Mouse (Mus musculus) kidney, adult 2 months (tissue): ENCODE measurements around the gene Rasal2. TPM values are rescaled to one million over a fixed set of nuclear protein-coding genes. Genes with fewer than 3 reads are reported as not detected.
A peak's percentile ranks its signal among the peaks of the same experiment; 100 is the strongest.

Source experiments
- DNase-seq: peaks from one replicate; pipeline ENCODE4 v3.0.0; 2021
- H3K27ac ChIP-seq: fragments of 200-500 bp; 2 replicates; pipeline ENCODE4 v1.5.1; 2012; ENCODE audit warnings: low read depth, low read length, control low read depth, inconsistent platforms; ENCODE audit not compliant: insufficient read depth
- H3K27me3 ChIP-seq: fragments of 200-500 bp; replicated peaks from 2 replicates; pipeline ENCODE4 v1.6.1; 2012; ENCODE audit warnings: mild to moderate bottlenecking, moderate library complexity, low read length, inconsistent platforms; ENCODE audit not compliant: control insufficient read depth, insufficient read depth
- H3K36me3 ChIP-seq: fragments of 200-500 bp; 2 replicates; pipeline ENCODE4 v1.6.1; 2012; ENCODE audit warnings: mild to moderate bottlenecking, moderate library complexity, low read length, inconsistent platforms; ENCODE audit not compliant: control insufficient read depth, insufficient read depth
- H3K4me1 ChIP-seq: fragments of 200-500 bp; 2 replicates; pipeline ENCODE4 v1.6.1; 2011; ENCODE audit warnings: low read length; ENCODE audit not compliant: control insufficient read depth, insufficient read depth
- H3K4me3 ChIP-seq: fragments of 200-500 bp; 2 replicates; pipeline ENCODE4 v1.5.1; 2011; ENCODE audit warnings: mild to moderate bottlenecking, low read depth, low read length, control low read depth; ENCODE audit not compliant: insufficient read depth
- CTCF ChIP-seq: fragments of 200-500 bp; conservative IDR thresholded peaks from 2 replicates; pipeline ENCODE4 v1.5.1; 2011; ENCODE audit warnings: low read depth, mild to moderate bottlenecking, control low read depth, low read length, moderate library complexity, mixed read lengths; ENCODE audit not compliant: insufficient read depth, insufficient read length
- POLR2A ChIP-seq: fragments of 200-500 bp; IDR thresholded peaks from one replicate; pipeline ENCODE4 v1.6.1; 2011; ENCODE audit warnings: low read depth, low read length, control low read depth
- WGBS: fragments of 180-500 bp; shearing (Covaris S2); methylation state at CpG from one replicate; pipeline ENCODE4 v1.1.7; 2018; 5-methylcytosine and 5-hydroxymethylcytosine counted together
- polyA plus RNA-seq: library from polyadenylated mRNA; depleted of rRNA; stranded (reverse); fragments of >200 nt; gene quantifications from 2 replicates; pipeline ENCODE4 v1.2.3, GENCODE M21; 2012

Gene Rasal2
- polyA plus RNA-seq, 1 experiment = 3.4 TPM

DNA sequence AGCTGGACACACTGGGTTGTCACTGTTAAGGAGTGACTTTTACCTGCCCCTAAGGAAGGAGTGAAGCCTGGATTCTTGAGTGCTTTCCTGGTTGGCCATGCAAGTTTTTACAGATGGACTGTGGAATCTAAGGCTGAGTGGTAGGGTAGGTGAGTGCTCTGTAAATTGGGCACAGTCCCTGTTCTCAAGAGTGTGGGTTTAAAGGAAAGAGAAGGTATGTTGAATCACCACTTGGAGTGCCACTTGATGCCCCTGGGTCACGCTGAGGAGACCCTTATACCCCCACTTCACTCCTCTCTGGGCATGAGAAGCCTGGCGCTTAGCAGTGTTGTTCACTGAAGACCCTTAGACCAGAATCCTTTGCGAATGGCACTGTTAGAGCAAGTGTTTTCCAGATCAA is 295.0 kb downstream of the Rasal2 start:
- Histone ChIP-seq H3K4me1 (no peaks in the 10 kb centered on the region), H3K4me3 (no peak overlapping the region), H3K27ac (no peak overlapping the region), H3K36me3 (no peaks in the 10 kb centered on the region), H3K27me3 (no peaks in the 10 kb centered on the region)
- no peak for DNase-seq
- 94% methylated on average over 3 of the region's 3 CpGs for WGBS
- TF ChIP-seq CTCF (no peak), POLR2A (no peak)

- Histone ChIP-seq H3K27ac (no peak overlapping the region), H3K27me3 (no peaks in the 10 kb centered on the region), H3K36me3 (no peaks in the 10 kb centered on the region), H3K4me1 (no peaks in the 10 kb centered on the region), H3K4me3 (no peak overlapping the region)
- TF ChIP-seq POLR2A = no peak
- TF ChIP-seq CTCF = no peak
- 84% methylated on average over 2 of the region's 2 CpGs for WGBS
- no peak for DNase-seq
Observed at GRCm38 (mm10) chr1:157114492-157114891, 297.9 kb downstream of the Rasal2 start.

GRCm38 (mm10) chr1:157110287-157110835 is 302.0 kb downstream of the Rasal2 start:
- no peaks in the 10 kb centered on the region for H3K4me1 ChIP-seq
- WGBS = 66% methylated on average over 6 of the region's 6 CpGs

GRCm38 (mm10) chr1:157108580-157108979 is 303.8 kb downstream of the Rasal2 start, which contains the start of gene Tex35:
TSS of gene Tex35 (minus strand) at chr1:157108680.
- Histone ChIP-seq H3K36me3 (no peaks in the 10 kb centered on the region), H3K27ac (no peak within 1 kb of the TSS)

More at GRCm38 (mm10) chr1:157110287-157110835, 302.0 kb downstream of the Rasal2 start:
- Histone ChIP-seq H3K4me3 (no peak overlapping the region), H3K27me3 (no peaks in the 10 kb centered on the region), H3K27ac (no peak overlapping the region), H3K36me3 (no peaks in the 10 kb centered on the region)
- TF ChIP-seq POLR2A (no peak), CTCF (no peak)
- no peak for DNase-seq

GRCm38 (mm10) chr1:157101122-157101865 is 311.1 kb downstream of the Rasal2 start:
- H3K36me3 ChIP-seq = no peaks in the 10 kb centered on the region
- no peaks in the 10 kb centered on the region for H3K27me3 ChIP-seq
- no peak overlapping the region for H3K27ac ChIP-seq
- TF ChIP-seq CTCF (no peak), POLR2A (no peak)
- no peak overlapping the region for H3K4me3 ChIP-seq
- no peaks in the 10 kb centered on the region for H3K4me1 ChIP-seq
- DNase-seq = peak; percentile 51
- WGBS = 12% methylated on average over 19 of the region's 19 CpGs

More at GRCm38 (mm10) chr1:157108580-157108979, 303.8 kb downstream of the Rasal2 start, which contains the start of gene Tex35:
- DNase-seq = no peak
- no peak within 1 kb of the TSS for H3K4me3 ChIP-seq
- no peaks in the 10 kb centered on the region for H3K27me3 ChIP-seq
- H3K4me1 ChIP-seq = no peaks in the 10 kb centered on the region
- 86% methylated on average over 4 of the region's 4 CpGs for WGBS
- TF ChIP-seq CTCF (no peak), POLR2A (no peak)

GRCm38 (mm10) chr1:157095534-157095933 is 316.9 kb downstream of the Rasal2 start:
- DNase-seq = no peak
- no peak overlapping the region for H3K4me3 ChIP-seq
- TF ChIP-seq POLR2A = no peak
- TF ChIP-seq CTCF = no peak
- no peak overlapping the region for H3K27ac ChIP-seq
- no peaks in the 10 kb centered on the region for H3K36me3 ChIP-seq
- 91% methylated on average over 4 of the region's 4 CpGs for WGBS
- no peaks in the 10 kb centered on the region for H3K4me1 ChIP-seq
- H3K27me3 ChIP-seq = no peaks in the 10 kb centered on the region

DNA sequence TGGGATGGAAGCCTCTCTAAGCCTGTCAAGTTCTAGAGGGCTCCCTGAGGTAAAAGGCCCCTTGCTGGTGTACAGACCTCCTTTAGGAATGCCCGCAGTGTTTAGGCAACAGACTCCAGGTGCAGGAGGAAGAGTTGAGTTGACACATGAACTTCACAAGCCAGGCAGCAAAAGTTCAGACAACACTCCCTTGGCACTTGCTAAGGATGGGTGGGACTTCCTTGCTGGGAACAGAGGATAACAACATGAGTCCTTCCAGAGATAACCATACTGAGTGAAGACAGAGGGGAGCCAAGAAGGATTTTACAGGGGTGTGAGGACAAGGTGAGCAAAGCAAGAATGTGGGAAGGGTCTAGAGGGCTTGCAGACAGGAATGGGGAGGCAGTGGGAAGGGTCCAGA is 319.8 kb downstream of the Rasal2 start:
- no peak for DNase-seq
- Histone ChIP-seq H3K4me3 (no peak overlapping the region), H3K4me1 (no peaks in the 10 kb centered on the region), H3K27me3 (no peaks in the 10 kb centered on the region), H3K27ac (no peak overlapping the region), H3K36me3 (no peaks in the 10 kb centered on the region)
- TF ChIP-seq CTCF (no peak), POLR2A (no peak)
- 76% methylated on average over 1 of the region's 1 CpGs for WGBS
